Mouse (Mus musculus): ENCODE results near the gene Akain1.

Akain1 gene

DNA sequence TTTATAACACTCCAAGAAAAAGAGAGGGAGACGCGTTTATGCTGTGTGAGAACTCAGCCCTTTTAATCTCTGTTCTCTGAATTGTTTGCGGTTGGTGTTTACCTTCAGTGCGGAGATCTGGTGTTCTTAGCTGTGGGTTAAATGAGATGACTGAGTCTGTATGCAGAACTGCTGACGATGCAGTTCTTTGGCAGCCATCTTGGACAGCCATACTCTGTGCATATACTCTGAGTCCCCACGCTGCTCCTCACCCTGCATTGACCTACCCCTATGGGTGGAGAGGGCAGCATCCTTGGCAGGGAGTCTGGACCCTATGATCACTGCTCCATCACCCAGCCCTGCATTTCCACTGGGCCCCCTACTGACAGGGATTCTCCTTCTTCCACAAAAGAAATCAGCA, 48.8 kb downstream of the Akain1 start:
- DNase-seq: no peak

DNA sequence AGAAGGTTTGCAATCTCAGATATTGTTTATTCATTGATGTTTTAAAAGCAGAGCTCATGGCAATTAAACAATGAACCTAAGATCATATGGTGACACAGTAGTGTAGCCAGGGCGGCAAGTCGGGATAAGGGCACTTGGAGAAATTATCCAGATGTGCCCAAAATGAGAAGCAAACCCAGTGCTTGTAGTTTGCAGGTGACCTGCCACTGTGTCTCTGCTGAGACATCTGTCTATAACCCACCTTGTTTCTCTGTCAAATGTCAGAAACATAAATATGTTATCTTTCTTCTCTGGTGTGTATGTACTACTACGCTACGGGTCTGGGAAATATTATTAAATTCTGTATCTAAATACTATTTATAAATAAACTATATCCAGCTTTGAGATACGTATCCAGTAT, 49.7 kb downstream of the Akain1 start:
- no peak for DNase-seq

DNA sequence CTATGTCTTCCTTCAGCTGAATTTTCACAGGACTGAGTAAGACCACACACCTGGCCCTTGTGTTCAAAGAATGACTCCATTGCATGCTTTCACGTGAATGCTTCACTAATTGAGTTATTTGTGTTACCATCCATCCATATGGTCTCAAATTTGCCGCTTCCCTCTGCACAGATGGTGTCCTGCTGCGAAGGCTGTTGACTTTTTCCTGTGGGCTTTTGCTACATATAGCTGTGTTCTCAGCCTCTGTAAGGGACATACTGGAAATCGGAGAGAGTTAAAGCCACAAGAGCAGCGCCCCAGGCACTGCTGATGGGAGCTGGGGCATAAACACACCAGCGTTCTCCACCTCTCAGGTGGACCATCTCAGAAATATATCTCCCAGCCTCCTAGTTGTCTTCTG, 53.2 kb downstream of the Akain1 start:
- DNase-seq: no peak

DNA sequence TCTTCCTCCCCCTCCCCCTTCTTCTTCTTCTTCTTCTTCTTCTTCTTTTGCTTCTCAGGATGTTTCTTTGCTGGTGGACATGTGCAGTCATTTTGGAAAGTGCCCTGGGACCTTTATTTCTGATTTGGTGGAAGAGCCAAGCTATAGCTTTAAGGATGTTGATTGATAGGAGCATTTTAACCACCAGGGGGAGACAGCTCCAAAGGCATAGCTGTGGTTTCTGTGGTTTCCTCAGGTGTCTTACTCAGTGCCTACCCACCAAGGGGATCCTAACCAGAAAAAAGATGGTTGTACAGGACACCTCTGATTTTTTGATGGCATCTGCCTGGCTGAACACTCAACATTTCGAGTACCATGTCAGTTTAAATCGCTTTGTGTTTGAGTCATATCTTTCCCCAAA, 56.4 kb downstream of the Akain1 start:
- no peak for DNase-seq

DNA sequence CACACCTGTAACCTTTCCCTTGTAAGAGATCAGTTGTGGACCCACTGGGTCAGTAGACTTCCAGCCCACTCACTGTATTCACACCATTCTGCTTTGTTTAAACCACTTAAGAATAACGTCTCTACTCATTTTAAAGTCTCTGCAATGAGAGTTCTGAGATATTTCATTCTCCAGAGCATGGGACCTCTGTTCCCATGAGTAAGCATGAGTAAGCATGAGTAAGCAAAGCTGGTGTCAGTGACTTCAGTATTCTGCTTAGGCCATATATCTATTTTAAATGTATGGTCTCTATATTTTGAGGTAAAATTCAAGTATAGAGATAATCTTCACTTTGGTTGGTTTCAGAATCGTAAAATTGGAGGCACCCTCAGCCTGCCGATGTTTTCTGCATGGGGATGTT, 57.0 kb downstream of the Akain1 start:
- no peak for DNase-seq

DNA sequence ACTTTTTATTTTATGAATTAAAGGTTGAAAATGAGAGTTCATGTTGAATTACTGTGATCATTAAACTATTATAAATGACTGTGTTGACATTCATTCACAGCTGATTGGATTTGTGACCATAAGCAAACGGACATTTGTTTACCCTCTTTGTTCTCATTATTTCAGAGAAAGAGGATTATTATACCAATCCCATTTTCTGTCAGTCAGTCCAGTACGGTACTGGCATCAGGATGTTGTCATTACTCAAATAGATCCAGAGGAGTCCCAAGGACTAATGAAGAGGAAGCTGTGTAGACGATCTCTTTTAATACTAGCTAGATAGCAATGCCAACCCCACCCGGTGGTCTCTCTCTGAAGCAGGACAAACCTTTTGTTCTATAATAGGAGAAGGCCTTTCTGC, 58.2 kb downstream of the Akain1 start:
- no peak for DNase-seq

DNA sequence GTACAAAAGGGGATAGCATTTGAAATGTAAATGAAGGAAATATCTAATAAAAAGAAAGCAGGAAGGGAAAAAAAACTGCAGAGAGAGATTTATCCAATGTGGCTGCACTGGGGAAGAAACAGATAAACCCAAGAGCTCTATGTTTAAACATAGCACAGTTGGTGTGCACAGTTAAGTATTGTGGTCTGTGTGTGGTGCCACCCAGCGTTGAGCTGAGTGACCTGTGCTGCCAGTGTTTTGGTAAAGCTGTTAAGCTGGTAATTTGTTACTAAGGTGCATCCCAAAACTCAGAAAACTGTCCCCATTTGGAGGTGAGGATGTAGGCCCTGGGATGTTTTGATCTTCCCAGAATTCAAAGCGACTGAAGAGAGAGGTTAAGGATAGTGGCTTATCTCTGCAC, 59.8 kb downstream of the Akain1 start:
- no peak for DNase-seq

DNA sequence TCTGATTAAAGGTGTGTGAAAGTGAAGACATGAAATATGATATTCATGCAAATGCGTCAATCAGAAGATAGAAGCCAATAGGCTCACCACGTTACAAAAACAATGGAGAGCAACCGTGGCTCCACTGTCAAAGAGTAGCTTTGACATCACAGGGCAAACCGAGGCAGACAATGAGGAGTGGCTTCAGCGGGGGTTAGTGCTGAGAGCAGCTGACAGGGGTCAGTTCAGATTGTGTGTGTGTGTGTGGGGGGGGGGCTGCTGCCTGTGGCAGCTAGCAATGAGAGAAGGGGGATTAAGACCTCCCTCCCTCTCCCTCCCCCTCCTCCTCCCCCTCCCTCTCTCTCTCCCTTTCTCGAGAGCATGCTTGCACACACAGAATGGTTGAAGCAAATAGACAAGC, 60.3 kb downstream of the Akain1 start:
- no peak for DNase-seq

DNA sequence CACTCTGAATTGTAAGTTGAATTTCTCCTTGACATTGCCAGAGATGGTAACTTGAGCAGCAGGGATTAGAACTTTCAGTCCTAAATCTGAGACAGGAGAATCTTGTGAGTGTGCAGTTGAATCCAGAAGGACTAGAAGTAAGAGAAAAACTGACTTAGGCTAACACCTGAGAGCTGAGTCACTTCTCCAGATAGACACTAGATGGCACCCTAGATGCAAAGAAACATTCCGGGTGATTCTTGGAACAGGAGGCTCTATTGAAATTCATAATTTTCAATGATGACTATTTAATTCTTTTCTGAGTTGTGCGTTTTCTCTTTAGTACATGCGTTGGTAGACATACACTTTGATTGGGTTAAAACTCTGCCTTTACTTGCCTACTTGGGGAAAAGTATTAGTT, 66.9 kb downstream of the Akain1 start:
- DNase-seq: no peak

DNA sequence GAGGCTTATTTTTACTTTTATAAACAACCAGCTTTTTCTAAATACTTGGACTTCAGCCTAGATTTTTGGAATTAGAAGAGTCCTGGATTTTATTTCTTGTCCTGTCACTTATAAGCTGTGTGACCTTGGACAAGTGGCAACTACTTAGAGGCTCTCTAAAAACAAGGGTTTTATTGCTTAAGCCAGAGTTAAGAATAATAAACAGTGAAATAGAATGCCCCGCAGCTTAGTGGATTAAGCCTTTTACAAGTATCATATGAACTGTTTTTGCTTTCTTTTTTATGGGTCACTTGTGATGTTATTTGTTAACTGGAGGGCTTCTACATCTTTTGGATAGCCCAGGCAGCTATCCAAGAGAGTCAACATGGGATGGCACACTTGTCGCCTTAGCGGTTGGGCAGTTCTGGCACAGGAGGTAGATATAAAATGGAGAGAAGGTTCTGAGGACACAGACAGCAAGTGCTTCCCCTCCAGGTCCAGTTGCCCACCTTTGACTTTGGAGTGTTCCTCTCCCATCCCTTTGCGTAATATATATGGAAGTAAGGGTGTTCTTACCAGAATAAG, 77.3 kb downstream of the Akain1 start:
- DNase-seq: no peak

DNA sequence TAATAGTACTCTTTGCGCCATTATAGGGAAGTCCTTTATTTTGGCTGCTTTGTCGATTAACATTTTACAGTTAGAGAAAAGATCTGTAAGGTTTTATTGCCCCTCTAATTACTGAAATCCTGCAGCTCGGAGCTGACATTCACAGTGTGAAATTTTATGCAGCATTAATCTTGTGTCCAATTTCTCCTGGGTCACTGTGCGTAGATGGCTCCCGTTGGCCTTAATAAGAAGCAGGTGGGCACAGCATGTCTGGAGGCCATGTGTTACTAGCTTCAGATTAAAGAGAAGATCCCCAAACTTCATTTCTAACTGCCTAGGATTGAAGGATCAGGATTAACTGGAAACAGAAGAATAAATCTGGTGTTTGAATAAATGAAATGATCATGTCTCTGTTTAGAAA, 92.3 kb downstream of the Akain1 start:
- no peak for DNase-seq

All from lung, postnatal 14 days (tissue).